ENCODE assay signal across 8 mouse cellular contexts in genomic region chr1:165281351-165282221, GRCm38 (mm10). TPM values are rescaled to one million over a fixed set of nuclear protein-coding genes. Genes with fewer than 3 reads are reported as not detected.
A peak's percentile ranks its signal among the peaks of the same experiment; 100 is the strongest.
DNase-seq lines count a peak whose midpoint lies in the region; ATAC-seq and TF ChIP-seq lines count a peak whose summit lies in the region.

No protein-coding gene starts in this region.

- TF ChIP-seq CTCF in G1E (IDR thresholded peaks at IDR 0.05; ENCODE audit: low read depth, low read length): no peak
- no peak for TF ChIP-seq CTCF in bone marrow macrophage, adult 2 months (IDR thresholded peaks at IDR 0.05; ENCODE audit: low read depth, low read length)
- no peak for TF ChIP-seq CTCF in heart, postnatal 0 days (IDR thresholded peaks at IDR 0.05; ENCODE audit: low read depth)

- H3K4me1 ChIP-seq in G1E (ENCODE audit: insufficient read depth, low read depth, low read length): peaks cover 7% of the 10 kb centered on the region; the same call in 1 of the 2 replicates
- H3K4me1 ChIP-seq in bone marrow macrophage, adult 2 months (ENCODE audit: control insufficient read depth, insufficient read depth, low read length): peaks cover 5% of the 10 kb centered on the region
- H3K4me1 ChIP-seq in forebrain, embryonic 10.5 days: peaks cover 48% of the 10 kb centered on the region
- peaks cover 6% of the 10 kb centered on the region for H3K4me1 ChIP-seq in heart, postnatal 0 days (ENCODE audit: control insufficient read depth, insufficient read depth)

- no peak for ATAC-seq in G1E (ENCODE audit: extremely low read depth, insufficient number of reproducible peaks, low FRiP score, poor library complexity, severe bottlenecking)
- peak; percentile 80 for ATAC-seq in heart, postnatal 0 days (ENCODE audit: insufficient read depth, low read depth)
- ATAC-seq in monocyte, adult 5-6 weeks (replicated peaks; ENCODE audit: insufficient number of reproducible peaks, low FRiP score, low TSS enrichment, poor library complexity, severe bottlenecking): no peak

- H3K27me3 ChIP-seq in G1E (ENCODE audit: insufficient read depth, low read length): peaks cover 29% of the 10 kb centered on the region
- no peaks in the 10 kb centered on the region for H3K27me3 ChIP-seq in forebrain, embryonic 10.5 days (ENCODE audit: poor library complexity, severe bottlenecking)
- no peaks in the 10 kb centered on the region for H3K27me3 ChIP-seq in heart, postnatal 0 days (ENCODE audit: control insufficient read depth, insufficient read depth, low read length)

- under 1% methylated on average over 41 of the region's 71 CpGs for WGBS in forebrain, embryonic 10.5 days
- WGBS in heart, postnatal 0 days: under 1% methylated on average over 46 of the region's 71 CpGs

- H3K4me2 ChIP-seq in heart, postnatal 0 days (ENCODE audit: low read depth, low read length): peak overlapping the region; percentile 100

- peak overlapping the region; percentile 40; the same call in 1 of the 2 replicates for H3K4me3 ChIP-seq in G1E (ENCODE audit: low read depth, low read length)
- peak overlapping the region; percentile 58 for H3K4me3 ChIP-seq in bone marrow macrophage, adult 2 months (ENCODE audit: insufficient read depth, low read length)
- peak overlapping the region; percentile 84 for H3K4me3 ChIP-seq in forebrain, embryonic 10.5 days
- peak overlapping the region; percentile 79 for H3K4me3 ChIP-seq in heart, postnatal 0 days (ENCODE audit: low read depth, low read length)

- no peak overlapping the region for H3K27ac ChIP-seq in bone marrow macrophage, adult 2 months (ENCODE audit: insufficient read depth, low read depth, low read length)
- H3K27ac ChIP-seq in forebrain, embryonic 10.5 days: peak overlapping the region; percentile 95
- H3K27ac ChIP-seq in heart, postnatal 0 days (ENCODE audit: low read depth): peak overlapping the region; percentile 46

- H3K9me3 ChIP-seq in G1E (replicated peaks): no peaks in the 10 kb centered on the region
- no peaks in the 10 kb centered on the region for H3K9me3 ChIP-seq in forebrain, embryonic 10.5 days
- H3K9me3 ChIP-seq in heart, postnatal 0 days (replicated peaks; ENCODE audit: control insufficient read depth, low read length): no peaks in the 10 kb centered on the region

- TF ChIP-seq EP300 in heart, postnatal 0 days (IDR thresholded peaks at IDR 0.05; ENCODE audit: low read depth): no peak

- H3K36me3 ChIP-seq in G1E (replicated peaks): no peaks in the 10 kb centered on the region
- H3K36me3 ChIP-seq in forebrain, embryonic 10.5 days (replicated peaks): no peaks in the 10 kb centered on the region
- no peaks in the 10 kb centered on the region for H3K36me3 ChIP-seq in heart, postnatal 0 days (replicated peaks; ENCODE audit: control insufficient read depth, insufficient read depth, low read length)

- no peak for DNase-seq in G1E (ENCODE audit: low spot score)
- peak; percentile 75 for DNase-seq in forebrain, embryonic 10.5 days (ENCODE audit: extremely low spot score, low spot score)
- DNase-seq in heart, postnatal 0 days (ENCODE audit: low spot score): peak; percentile 58
- DNase-seq in kidney, postnatal 14 days: peak; percentile 83
- DNase-seq in lung, postnatal 36 days: peak; percentile 58
- DNase-seq in right cerebral cortex, postnatal 25 days: peak; percentile 59

- H3K9ac ChIP-seq in heart, postnatal 0 days (replicated peaks; ENCODE audit: low read depth, low read length): peak overlapping the region; percentile 63

- TF ChIP-seq POLR2A in bone marrow macrophage, adult 2 months (IDR thresholded peaks at IDR 0.05; ENCODE audit: borderline replicate concordance, low read depth, low read length): no peak

RNA-seq across cellular contexts. Expression of gene Gpr161, which starts 14.0 kb away (rescaled TPM):
- total RNA-seq in G1E (2014; fragmentation: Nextera tagmentation) (not detected in 2 replicates), G1E (2017) (0.06 and 0.11 TPM in 2 replicates)
- not detected in 2 replicates for polyA plus RNA-seq in G1E (2012)
- not detected in 2 replicates for polyA plus RNA-seq in bone marrow macrophage, adult 2 months (2012; ENCODE audit: insufficient read depth, insufficient read length, missing spikeins)
- 1.5 and 1.8 TPM in 2 replicates for polyA plus RNA-seq in forebrain, embryonic 10.5 days (2016; fragmentation: Nextera tagmentation; extraction: Ambion mirVana)
- 2.5 and 4.8 TPM in 2 replicates for total RNA-seq in heart, postnatal 0 days (2014; rRNA removed; ENCODE audit: low replicate concordance)
- polyA plus RNA-seq in heart, postnatal 0 days (2015; fragmentation: Nextera tagmentation; extraction: Ambion mirVana): 0.19 and 0.31 TPM in 2 replicates
- total RNA-seq in monocyte, adult 5-6 weeks (2017): not detected in 3 replicates

RNA-seq across cellular contexts. Expression of gene Tiprl, which starts 44.8 kb away (rescaled TPM):
- 75.8 and 90.2 TPM in 2 replicates for total RNA-seq in G1E (2014; fragmentation: Nextera tagmentation)
- total RNA-seq in G1E (2017): 37.5 and 66.8 TPM in 2 replicates
- 11.0 and 12.4 TPM in 2 replicates for polyA plus RNA-seq in G1E (2012)
- polyA plus RNA-seq in bone marrow macrophage, adult 2 months (2012; ENCODE audit: insufficient read depth, insufficient read length, missing spikeins): 37.5 and 48.6 TPM in 2 replicates
- polyA plus RNA-seq in forebrain, embryonic 10.5 days (2016; fragmentation: Nextera tagmentation; extraction: Ambion mirVana): 93.1 and 98.9 TPM in 2 replicates
- total RNA-seq in heart, postnatal 0 days (2014; rRNA removed; ENCODE audit: low replicate concordance): 11.7 and 24.8 TPM in 2 replicates
- polyA plus RNA-seq in heart, postnatal 0 days (2015; fragmentation: Nextera tagmentation; extraction: Ambion mirVana): 84.7 and 85.5 TPM in 2 replicates
- total RNA-seq in monocyte, adult 5-6 weeks (2017): 31.3 to 74.5 TPM (median 51.3 TPM) in 3 replicates
